Mouse (Mus musculus): ENCODE measurements around the gene Tmem183a. TPM values are rescaled to one million over a fixed set of nuclear protein-coding genes. Genes with fewer than 3 reads are reported as not detected.

Gene Tmem183a
- total and polyA plus RNA-seq, 3 experiments = 41.5 to 73.6 (median 61.1) TPM

DNA sequence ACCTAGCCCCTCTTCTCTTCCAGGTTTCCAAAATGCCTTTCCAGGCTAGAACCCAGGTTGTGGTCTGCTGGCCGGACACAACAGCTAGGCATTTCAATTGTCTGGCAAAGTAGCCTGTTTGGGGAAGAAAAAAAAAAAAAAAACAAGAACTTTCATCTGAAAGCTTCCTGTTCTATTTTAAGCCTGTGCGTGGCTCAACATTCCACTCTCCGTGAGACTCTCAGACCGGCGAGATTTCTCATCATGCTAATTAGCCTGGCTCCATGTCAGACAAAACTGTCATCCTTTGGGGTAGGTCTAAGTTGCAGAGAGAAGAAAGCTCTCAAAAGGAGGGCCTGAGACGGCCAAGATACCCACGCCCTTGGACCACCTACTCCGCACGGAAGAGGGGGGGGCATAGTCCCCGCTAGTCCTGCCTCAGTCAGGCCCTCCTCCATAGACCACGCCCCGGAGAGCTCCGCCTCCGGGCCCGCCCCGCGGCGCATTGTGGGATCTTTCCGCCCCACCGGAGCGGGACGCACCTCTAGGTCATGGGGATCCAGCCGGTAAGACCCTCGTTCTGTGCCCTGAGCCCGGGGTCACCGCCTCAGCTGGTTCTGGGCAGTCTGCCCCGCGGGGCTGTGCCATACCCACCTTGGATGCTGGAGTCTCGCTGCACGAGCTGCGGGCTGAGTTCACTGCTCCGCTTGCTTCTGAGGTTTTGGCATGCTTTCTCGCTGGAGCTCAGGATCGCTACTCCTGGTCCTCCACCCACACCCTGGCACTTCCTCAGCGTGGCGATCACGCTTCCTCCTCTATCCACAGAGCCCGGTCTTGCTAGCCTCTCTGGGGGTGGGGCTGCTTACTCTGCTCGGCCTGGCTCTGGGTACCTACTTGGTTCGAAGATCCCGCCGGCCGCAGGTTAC lies 44.0 kb upstream of the Tmem183a start, which contains the start of gene Cyb5r1:
TSS of gene Cyb5r1 (plus strand) at position 51 of the 905 bp plus-strand sequence.
- H3K27me3 ChIP-seq (replicated peaks) = no peaks in the 10 kb centered on the region
- peak within 1 kb of the TSS; percentile 87 for H3K27ac ChIP-seq (ENCODE audit: insufficient read depth, low read depth)

DNA sequence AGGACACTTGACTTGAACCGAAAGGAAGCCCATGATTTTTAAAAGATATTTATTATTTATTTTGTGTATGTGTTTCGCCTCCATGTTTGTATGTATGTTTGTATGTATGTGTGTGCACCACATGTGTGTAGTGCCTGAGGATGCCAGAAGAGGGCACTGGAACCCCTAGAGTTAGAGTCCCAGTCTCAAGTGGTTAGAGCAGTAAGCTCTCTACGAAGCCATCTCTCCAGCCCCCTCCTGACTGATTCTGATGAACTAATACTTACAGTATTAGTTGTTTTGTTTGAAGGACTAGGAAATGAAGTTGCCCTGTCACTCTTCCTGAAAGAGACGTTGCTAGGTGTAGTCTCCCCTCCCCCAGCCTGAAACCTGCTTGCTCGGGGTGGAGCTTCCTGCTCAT lies 38.0 kb upstream of the Tmem183a start:
- no peaks in the 10 kb centered on the region for H3K36me3 ChIP-seq (replicated peaks in 1 of 2; ENCODE audit: control insufficient read depth in 1 of 2, insufficient read depth in 1 of 2, low read length in 1 of 2)
- in situ Hi-C loops (cut with MboI; ENCODE audit: low pct_ligation_motif_present, low pct_unique_long_range_greater_than_20kb, low sequenced_read_pairs) (no loop called here), dilution Hi-C loops (cut with MboI; ENCODE audit: extremely low pct_ligation_motif_present, extremely low pct_unique_long_range_greater_than_20kb, low sequenced_read_pairs) (no loop called here)
- no peaks in the 10 kb centered on the region for H3K79me2 ChIP-seq (replicated peaks; ENCODE audit: control insufficient read depth, extremely low read depth, insufficient read depth, poor library complexity, severe bottlenecking)
- no peak overlapping the region for H3K27ac ChIP-seq (ENCODE audit: insufficient read depth, low read depth)
- H3K4me1 ChIP-seq (ENCODE audit: control insufficient read depth in 1 of 2, insufficient read depth in 2 of 2) = no peaks in the 10 kb centered on the region; a peak in 1 of 4 replicates
- no peak for DNase-seq (ENCODE audit: extremely low read depth)
- H3K27me3 ChIP-seq (replicated peaks) = no peaks in the 10 kb centered on the region
- no peak overlapping the region for H3K9ac ChIP-seq (ENCODE audit: insufficient read depth, low read depth)
- H3K4me3 ChIP-seq (replicated peaks in 1 of 3; ENCODE audit: low read depth in 2 of 3, low read length in 2 of 3, poor library complexity in 1 of 3) = no peak overlapping the region
- H3K4me2 ChIP-seq (ENCODE audit: insufficient read depth, low read depth, poor library complexity, severe bottlenecking) = no peak overlapping the region
- TF ChIP-seq ZKSCAN1 (IDR thresholded peaks at IDR 0.05; ENCODE audit: borderline replicate concordance, low read depth, low read length) = no peak
- TF ChIP-seq BHLHE40 (IDR thresholded peaks at IDR 0.05; ENCODE audit: low read depth, low read length) = no peak
- no peaks in the 10 kb centered on the region for H3K9me3 ChIP-seq (replicated peaks; ENCODE audit: low read length)

More for the DNA sequence above, 44.0 kb upstream of the Tmem183a start, which contains the start of gene Cyb5r1:
- peaks cover 3 to 12% of the 10 kb centered on the region in 2 experiments for H3K4me1 ChIP-seq (ENCODE audit: control insufficient read depth in 1 of 2, insufficient read depth in 2 of 2)
- H3K36me3 ChIP-seq (replicated peaks in 1 of 2; ENCODE audit: control insufficient read depth in 1 of 2, insufficient read depth in 1 of 2, low read length in 1 of 2) = peaks cover 32 to 34% of the 10 kb centered on the region in 2 experiments
- H3K9me3 ChIP-seq (replicated peaks; ENCODE audit: low read length) = no peaks in the 10 kb centered on the region
- peak within 1 kb of the TSS; percentile 74 to 100 (median 98) for H3K4me3 ChIP-seq (replicated peaks in 1 of 3; ENCODE audit: low read depth in 2 of 3, low read length in 2 of 3, poor library complexity in 1 of 3)
- in situ Hi-C loops (cut with MboI; ENCODE audit: low pct_ligation_motif_present, low pct_unique_long_range_greater_than_20kb, low sequenced_read_pairs) = no loop called here
- peak; percentile 86 for DNase-seq (ENCODE audit: extremely low read depth)
- dilution Hi-C loops (cut with MboI; ENCODE audit: extremely low pct_ligation_motif_present, extremely low pct_unique_long_range_greater_than_20kb, low sequenced_read_pairs) = no loop called here
- TF ChIP-seq SIN3A (IDR thresholded peaks at IDR 0.05; ENCODE audit: low read length) = no peak; the same call in none of the 2 replicates
- TF ChIP-seq ETS1 (conservative IDR thresholded peaks at IDR 0.05; ENCODE audit: low read depth, low read length) = no peak
- TF ChIP-seq KAT2A (IDR thresholded peaks at IDR 0.05; ENCODE audit: insufficient replicate concordance, low read length) = no peak
- no peak for TF ChIP-seq UBTF (IDR thresholded peaks at IDR 0.05; ENCODE audit: low read depth, low read length)
- no peak for TF ChIP-seq RCOR1 (conservative IDR thresholded peaks at IDR 0.05; ENCODE audit: low read depth, low read length)
- TF ChIP-seq USF2 (conservative IDR thresholded peaks at IDR 0.05; ENCODE audit: low read depth, low read length) = no peak
- no peak for TF ChIP-seq CTCF (conservative IDR thresholded peaks at IDR 0.05 in 1 of 2, IDR thresholded peaks at IDR 0.05 in 1 of 2; ENCODE audit: low read depth in 2 of 2, low read length in 2 of 2)
- TF ChIP-seq ZKSCAN1 (IDR thresholded peaks at IDR 0.05; ENCODE audit: borderline replicate concordance, low read depth, low read length) = no peak
- TF ChIP-seq NRF1 (IDR thresholded peaks at IDR 0.05; ENCODE audit: low read depth, low read length) = no peak
- TF ChIP-seq ZMIZ1 (IDR thresholded peaks at IDR 0.05; ENCODE audit: low read depth, low read length) = peak; percentile 77; the same call in 1 of the 2 replicates
- TF ChIP-seq IRF4 (IDR thresholded peaks at IDR 0.05; ENCODE audit: low read depth, low read length) = no peak
- TF ChIP-seq MAFK (IDR thresholded peaks at IDR 0.05; ENCODE audit: insufficient replicate concordance, low read length) = no peak
- TF ChIP-seq E2F4 (IDR thresholded peaks at IDR 0.05; ENCODE audit: insufficient replicate concordance, low read depth, low read length) = no peak
- TF ChIP-seq ZNF384 (IDR thresholded peaks at IDR 0.05; ENCODE audit: low read depth, low read length) = peak; percentile 54; the same call in 1 of the 2 replicates
- TF ChIP-seq MAZ (IDR thresholded peaks at IDR 0.05; ENCODE audit: low read depth, low read length) = peak; percentile 63; the same call in 1 of the 2 replicates
- no peak for TF ChIP-seq ZC3H11A (IDR thresholded peaks at IDR 0.05; ENCODE audit: low read depth, low read length)
- no peak for TF ChIP-seq USF1 (IDR thresholded peaks at IDR 0.05; ENCODE audit: low read depth, low read length)
- TF ChIP-seq HCFC1 (IDR thresholded peaks at IDR 0.05; ENCODE audit: low read depth, low read length) = peak; percentile 43
- no peak for TF ChIP-seq CHD1 (IDR thresholded peaks at IDR 0.05; ENCODE audit: low read depth, low read length)
- TF ChIP-seq POLR2AphosphoS2 (IDR thresholded peaks at IDR 0.05; ENCODE audit: low read depth, low read length) = 0 out of 2 replicates have a peak, but pooled peaks have one; percentile 49
- no peak for TF ChIP-seq JUND (conservative IDR thresholded peaks at IDR 0.05; ENCODE audit: low read depth, low read length)
- TF ChIP-seq CHD2 (IDR thresholded peaks at IDR 0.05; ENCODE audit: low read length) = no peak
- no peak for TF ChIP-seq SMC3 (IDR thresholded peaks at IDR 0.05; ENCODE audit: low read depth, low read length)
- no peak for TF ChIP-seq BHLHE40 (IDR thresholded peaks at IDR 0.05; ENCODE audit: low read depth, low read length)
- TF ChIP-seq PAX5 (IDR thresholded peaks at IDR 0.05; ENCODE audit: low read length) = no peak
- no peak for TF ChIP-seq RAD21 (IDR thresholded peaks at IDR 0.05; ENCODE audit: low read depth, low read length)
- no peak for TF ChIP-seq MYC (IDR thresholded peaks at IDR 0.05; ENCODE audit: low read depth, low read length)
- peak; percentile 86 for TF ChIP-seq POLR2A (IDR thresholded peaks at IDR 0.05; ENCODE audit: low read depth, low read length)
- TF ChIP-seq MXI1 (IDR thresholded peaks at IDR 0.05; ENCODE audit: low read depth, low read length) = peak; percentile 84; the same call in 1 of the 2 replicates
- peak; percentile 59 for TF ChIP-seq MAX (IDR thresholded peaks at IDR 0.05; ENCODE audit: low read length)
- TF ChIP-seq GABPA (IDR thresholded peaks at IDR 0.05; ENCODE audit: insufficient replicate concordance, low read depth, low read length) = no peak
- TF ChIP-seq TCF12 (IDR thresholded peaks at IDR 0.05; ENCODE audit: low read depth, low read length) = peak; percentile 66; the same call in 1 of the 2 replicates
- TF ChIP-seq ELF1 (IDR thresholded peaks at IDR 0.05; ENCODE audit: low read depth, low read length) = no peak
- no peak for TF ChIP-seq TBP (conservative IDR thresholded peaks at IDR 0.05; ENCODE audit: low read depth, low read length)
- no peak for TF ChIP-seq EP300 (IDR thresholded peaks at IDR 0.05; ENCODE audit: low read length)
- no peak for TF ChIP-seq JUN (IDR thresholded peaks at IDR 0.05; ENCODE audit: insufficient read depth, low read depth, low read length)
- peak; percentile 56; the same call in 1 of the 2 replicates for TF ChIP-seq MEF2A (IDR thresholded peaks at IDR 0.05; ENCODE audit: borderline replicate concordance, low read depth, low read length)
- peak; percentile 88 for TF ChIP-seq NELFE (IDR thresholded peaks at IDR 0.05; ENCODE audit: low read depth, low read length)
- H3K9ac ChIP-seq (ENCODE audit: insufficient read depth, low read depth) = peak within 1 kb of the TSS; percentile 92
- peaks cover 7% of the 10 kb centered on the region; the same call in 1 of the 2 replicates for H3K79me2 ChIP-seq (replicated peaks; ENCODE audit: control insufficient read depth, extremely low read depth, insufficient read depth, poor library complexity, severe bottlenecking)
- peak within 1 kb of the TSS; percentile 77 for H3K4me2 ChIP-seq (ENCODE audit: insufficient read depth, low read depth, poor library complexity, severe bottlenecking)

All from CH12.LX (cell line).